Mouse (Mus musculus) NIH3T3 (cell line): ENCODE results near the gene Focad.
"Not testable (repeated sequence)": the region's sequence is repeated elsewhere in the genome, so short reads cannot be mapped to it uniquely, and the experiment has no call there.

Experiments used
- DNase-seq: peaks from one replicate; pipeline ENCODE4 v3.0.0-alpha.2; 2012; ENCODE audit warnings: low read depth

Focad gene

DNA sequence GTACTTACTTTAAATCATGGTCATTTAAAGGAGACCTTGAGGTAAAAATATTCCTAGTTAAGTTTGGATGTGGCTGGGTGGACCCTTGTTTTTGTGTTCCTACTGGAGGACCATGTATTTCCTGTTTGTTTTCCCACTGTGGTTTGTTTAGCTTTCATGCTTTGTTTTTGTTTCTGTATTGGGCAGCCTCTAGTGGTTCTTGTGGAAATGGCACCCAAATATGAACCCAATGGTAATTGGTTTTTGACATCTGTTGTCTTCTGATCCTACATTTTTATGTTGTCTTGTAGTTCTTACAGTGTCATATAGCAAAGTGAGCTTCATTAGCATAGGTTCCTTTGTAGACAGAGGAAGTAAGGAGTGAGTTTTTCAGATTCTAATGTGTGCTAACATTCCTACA lies 207.9 kb downstream of the Focad start:
- DNase-seq = peak; percentile 65

- DNase-seq = no peak
Observed at GRCm38 (mm10) chr4:88307691-88308090, 213.3 kb downstream of the Focad start.

GRCm38 (mm10) chr4:88308342-88309116 lies 214.1 kb downstream of the Focad start:
- DNase-seq = no peak

- DNase-seq = peak; percentile 74
Observed at GRCm38 (mm10) chr4:88309676-88310075, 215.2 kb downstream of the Focad start.

DNA sequence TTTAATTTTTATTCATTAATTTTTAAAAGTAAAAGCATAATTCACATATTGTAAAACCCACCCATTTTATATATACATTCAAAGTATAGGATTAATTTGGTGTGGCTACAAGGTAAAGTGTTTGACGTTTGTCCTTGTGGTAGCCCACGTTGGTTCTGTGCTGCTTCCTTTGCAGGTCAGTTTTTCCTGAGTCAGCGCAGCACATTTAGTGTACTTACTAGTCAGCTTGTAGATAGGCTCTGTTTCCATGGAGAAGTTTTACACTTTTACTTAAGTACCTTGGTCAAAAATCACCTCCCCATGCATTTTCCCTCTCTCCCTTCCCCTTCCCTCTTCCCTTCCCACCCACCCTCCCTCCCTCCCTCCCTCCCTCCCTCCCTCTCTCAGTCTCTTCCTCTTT lies 220.5 kb downstream of the Focad start:
- no peak for DNase-seq

DNA sequence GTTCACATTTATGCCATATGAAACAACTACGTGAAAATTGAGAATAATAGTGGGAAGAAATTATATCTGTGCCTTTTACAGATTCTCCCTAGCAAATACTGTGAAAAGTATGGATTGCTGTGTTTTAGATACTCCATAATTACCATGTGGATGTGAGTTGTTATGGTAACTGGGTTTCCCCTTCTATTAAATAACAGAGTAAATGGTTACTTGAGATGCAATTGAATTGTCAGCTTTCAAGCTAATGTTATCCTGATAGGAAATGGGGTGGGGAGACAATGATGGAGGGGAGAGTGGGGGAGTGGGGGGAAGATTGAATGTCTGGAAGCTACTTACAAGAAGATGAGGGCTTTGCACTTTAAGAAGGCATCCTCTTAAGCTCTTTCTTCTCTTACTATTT lies 225.6 kb downstream of the Focad start:
- DNase-seq = no peak

GRCm38 (mm10) chr4:88325392-88325791 lies 231.0 kb downstream of the Focad start:
- DNase-seq = no peak

DNA sequence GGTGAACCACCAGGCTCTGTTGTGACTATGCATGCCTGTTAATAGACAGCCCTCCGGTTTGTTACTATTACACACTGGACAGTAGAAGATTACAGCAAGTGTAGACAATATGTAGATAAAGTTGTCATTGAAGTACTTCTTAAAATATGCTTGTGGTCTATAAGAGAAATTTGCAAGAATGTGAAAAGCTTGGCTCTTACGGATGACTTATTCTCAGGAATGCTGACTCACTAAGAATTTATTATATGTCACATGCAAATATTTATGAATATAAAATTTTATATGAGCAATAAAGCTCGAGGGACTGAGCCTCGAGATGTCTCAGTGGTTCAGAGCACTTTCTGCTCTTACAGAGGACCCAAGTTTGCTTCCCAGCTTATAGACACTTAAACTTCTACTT lies 240.1 kb downstream of the Focad start:
- DNase-seq = peak; percentile 74

DNA sequence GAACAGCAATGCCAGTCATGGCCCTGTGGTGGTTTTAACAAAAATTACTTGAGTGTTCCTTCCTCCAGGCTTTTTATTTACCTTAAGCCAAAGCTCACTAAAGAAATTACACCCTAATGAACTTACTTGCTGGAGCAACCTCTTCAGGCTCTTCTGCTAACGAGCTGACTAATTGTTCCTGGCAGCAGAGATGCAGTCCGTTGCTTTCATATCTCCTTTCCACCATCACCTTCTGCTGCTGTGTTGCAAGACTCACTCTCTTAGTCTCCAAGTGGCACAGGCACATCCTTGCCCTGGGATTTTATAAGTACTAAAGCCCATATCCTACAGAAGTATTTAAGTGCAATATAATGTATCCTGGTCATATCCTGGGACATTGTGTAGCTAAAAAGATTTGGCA lies 242.3 kb downstream of the Focad start:
- DNase-seq = no peak

GRCm38 (mm10) chr4:88337365-88337764 lies 242.9 kb downstream of the Focad start:
- DNase-seq = no peak

GRCm38 (mm10) chr4:88338130-88338529 lies 243.7 kb downstream of the Focad start:
- no peak for DNase-seq

GRCm38 (mm10) chr4:88344468-88344867 lies 250.0 kb downstream of the Focad start:
- DNase-seq = no peak

GRCm38 (mm10) chr4:88345065-88345464 lies 250.6 kb downstream of the Focad start:
- DNase-seq = no peak

- DNase-seq = no peak
Observed at GRCm38 (mm10) chr4:88345938-88346337, 251.5 kb downstream of the Focad start.

GRCm38 (mm10) chr4:88350910-88351309 lies 256.5 kb downstream of the Focad start:
- peak; percentile 91 for DNase-seq

GRCm38 (mm10) chr4:88356652-88357051 lies 262.2 kb downstream of the Focad start:
- peak; percentile 66 for DNase-seq

DNA sequence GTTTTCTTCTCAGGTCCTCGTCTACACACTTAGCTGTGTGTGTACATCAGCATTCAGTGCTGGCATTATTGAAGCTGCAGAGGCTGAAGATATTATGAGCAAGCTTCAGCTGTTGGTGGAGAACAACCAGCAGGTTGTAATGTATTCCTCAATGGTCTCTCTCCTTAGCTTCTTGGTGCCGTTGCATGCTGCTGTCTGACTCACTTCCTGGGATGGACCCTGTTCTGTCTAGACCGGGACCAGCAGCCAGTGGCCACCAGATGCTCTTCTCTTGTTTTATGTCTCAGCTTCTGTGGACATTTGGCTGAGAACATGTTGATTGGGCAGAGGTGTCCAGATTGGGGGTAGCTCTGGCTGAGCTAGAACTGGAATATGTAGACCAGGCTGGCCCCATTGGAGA lies 263.0 kb downstream of the Focad start:
- no peak for DNase-seq

DNA sequence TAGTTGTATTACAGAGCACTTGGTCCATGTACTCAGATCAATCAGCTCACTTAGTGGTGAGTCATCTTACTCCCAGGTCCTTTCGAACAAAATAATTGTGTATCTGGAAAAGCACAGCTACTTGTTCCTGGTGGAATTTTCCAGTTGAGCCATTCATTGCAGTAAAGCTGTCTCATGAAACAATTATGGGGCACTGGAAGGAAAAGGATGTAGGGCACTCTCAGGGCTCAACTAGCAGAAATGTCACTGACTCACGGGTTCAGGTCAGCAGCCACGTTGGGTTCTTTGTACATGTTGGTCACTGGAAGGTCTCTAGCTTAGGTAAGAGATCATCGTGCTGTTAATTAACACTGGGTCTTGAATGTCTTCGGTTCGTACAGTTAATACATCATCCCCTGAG lies 275.5 kb downstream of the Focad start:
- peak; percentile 25 for DNase-seq

GRCm38 (mm10) chr4:88370819-88371218 lies 276.4 kb downstream of the Focad start:
- DNase-seq = no peak

DNA sequence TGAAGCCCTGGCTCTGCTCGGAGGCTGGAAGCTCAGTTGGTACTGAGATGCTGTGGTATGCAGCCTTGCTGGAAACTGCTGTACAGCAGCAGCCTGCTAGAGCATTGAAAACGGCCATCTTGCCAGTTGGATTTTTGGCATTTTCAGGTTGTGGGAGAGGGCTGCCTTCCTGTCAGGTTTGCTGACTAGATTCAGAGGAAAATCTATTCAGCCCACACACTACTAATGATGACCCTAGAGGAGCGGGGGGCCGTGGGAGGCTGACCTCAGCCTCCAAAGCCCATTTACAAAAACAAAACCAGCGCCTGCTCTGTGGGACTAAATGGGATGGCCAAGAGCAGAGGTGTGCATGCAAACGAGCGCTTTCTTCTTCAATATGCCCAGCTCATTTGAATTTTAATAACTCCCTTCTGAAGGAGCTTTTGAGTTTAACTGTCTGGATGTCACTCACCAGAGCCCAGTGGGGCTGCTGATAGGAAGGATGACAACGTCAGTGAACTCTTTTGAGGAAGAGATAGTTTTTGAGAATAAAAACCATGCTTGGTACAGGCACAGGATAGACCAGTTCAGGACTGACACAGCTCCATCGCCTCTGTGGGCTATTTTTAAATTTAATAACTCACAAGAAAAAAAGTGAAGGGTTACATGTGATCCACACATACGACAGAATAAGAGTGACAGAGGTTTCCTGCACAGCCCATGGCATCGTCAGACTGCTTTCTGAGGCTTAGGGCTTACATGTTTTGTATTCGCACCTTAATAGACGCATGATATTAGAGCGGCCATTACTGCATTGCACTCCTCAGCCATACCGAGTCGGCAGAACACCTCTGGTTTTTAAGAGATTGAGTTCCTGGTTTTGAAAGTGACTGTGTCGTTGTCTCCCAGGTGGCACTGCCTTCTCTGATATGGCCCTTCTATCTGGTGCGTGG lies 278.1 kb downstream of the Focad start:
- no peak for DNase-seq

DNA sequence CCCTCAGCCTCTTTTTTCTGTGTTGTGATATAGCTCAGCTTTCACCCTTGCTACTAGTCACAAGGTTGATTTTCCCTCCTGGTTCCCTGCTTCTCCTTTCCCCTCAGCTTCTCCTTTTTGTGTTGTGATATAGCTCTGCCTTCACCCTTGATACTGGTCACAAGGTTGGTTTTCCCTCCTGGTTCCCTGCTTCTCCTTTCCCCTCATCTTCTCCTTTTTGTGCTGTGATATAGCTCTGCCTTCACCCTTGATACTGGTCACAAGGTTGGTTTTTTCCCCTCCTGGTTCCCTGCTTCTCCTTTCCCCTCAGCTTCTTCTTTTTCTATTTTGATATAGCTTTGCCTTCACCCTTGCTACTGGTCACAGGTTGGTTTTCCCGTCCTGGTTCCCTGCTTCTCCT lies 295.6 kb downstream of the Focad start:
- no peak for DNase-seq

DNA sequence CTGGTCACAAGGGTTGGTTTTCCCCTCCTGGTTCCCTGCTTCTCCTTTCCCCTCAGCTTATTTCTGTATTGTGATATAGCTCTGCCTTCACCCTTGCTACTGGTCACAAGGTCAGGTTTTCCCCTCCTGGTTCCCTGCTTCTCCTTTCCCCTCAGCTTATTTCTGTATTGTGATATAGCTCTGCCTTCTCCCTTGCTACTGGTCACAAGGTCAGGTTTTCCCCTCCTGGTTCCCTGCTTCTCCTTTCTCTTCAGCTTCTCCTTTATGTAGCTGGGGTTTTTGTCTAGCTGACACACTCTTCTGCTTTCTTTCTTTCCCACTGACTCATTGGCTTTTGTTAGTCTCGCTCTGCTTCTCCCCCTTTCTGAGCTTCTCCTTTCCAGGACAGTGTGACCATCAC lies 296.2 kb downstream of the Focad start:
- DNase-seq = not testable (repeated sequence)

DNA sequence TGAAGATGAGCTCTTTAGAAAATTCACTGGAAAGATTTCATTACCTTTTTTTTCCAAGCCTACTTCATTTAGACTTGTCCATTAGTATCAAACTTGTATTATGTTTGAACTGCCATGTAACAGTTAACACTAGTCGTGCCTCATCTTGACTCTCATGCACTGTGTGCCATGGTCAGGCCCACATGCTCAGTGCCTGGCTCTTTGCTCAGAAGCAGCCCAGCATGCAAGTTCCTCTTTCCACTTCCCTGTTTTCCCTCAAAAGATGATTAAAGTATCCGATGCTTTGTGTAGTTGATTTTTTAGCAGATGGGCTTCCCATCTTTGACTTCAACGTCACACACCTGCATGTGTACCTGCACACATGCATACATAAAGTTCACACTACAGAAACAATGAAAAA lies 301.3 kb downstream of the Focad start:
- no peak for DNase-seq
